Mouse (Mus musculus) cerebellum, postnatal 4 days (tissue): ENCODE data around the gene Disp1.

Experiments used
- DNase-seq, 2 experiments: peaks; one replicate each; pipeline ENCODE4 v3.0.0; 2022; ENCODE audit warnings: low spot score in 2 of 2, mixed read lengths in 1 of 2

The Disp1 gene

GRCm38 (mm10) chr1:183207141-183207540, 14.2 kb downstream of the Disp1 start:
- DNase-seq, result no peak

DNA sequence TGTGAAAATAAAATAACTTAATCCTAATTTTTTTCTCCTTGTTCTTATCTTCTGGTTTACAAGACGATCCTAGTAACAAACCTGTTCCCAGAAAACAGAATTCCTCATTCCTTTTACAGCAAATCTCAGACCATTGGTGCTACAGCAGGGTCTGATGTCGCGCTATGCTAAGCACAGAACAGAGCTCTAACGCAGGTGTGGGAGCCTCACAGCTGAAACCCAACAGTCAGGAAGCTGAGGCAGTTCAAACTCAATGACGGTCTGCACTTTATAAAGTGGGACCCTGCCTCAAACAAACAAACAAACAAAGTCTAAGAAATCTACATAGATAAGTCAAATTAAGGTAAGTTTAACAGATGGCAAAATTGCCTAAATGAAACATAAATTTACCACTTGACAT, 20.4 kb downstream of the Disp1 start:
- no peak for DNase-seq

DNA sequence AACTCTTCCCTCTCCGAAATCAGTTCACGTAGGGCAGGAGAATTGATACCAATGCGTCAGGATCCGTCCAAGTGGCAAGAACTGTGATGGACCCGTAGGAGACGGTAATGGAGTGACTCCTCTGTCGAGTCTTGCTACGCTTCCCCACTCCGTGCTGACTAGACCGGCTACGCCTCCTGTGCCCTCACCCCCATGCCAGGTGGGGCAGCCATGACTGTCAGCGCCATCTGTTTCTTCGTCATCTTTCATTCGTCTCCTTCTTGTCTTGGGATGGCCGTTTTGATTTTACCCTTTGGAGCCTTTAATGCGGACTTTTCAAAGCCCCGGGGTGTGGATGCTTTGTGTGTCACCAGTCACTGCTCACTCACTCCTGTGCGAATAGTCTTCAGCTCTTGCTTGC, 26.6 kb downstream of the Disp1 start:
- no peak for DNase-seq

GRCm38 (mm10) chr1:183194151-183194550, 27.2 kb downstream of the Disp1 start:
- no peak for DNase-seq

- no peak for DNase-seq
Observed at GRCm38 (mm10) chr1:183191398-183191797, 29.9 kb downstream of the Disp1 start.

DNA sequence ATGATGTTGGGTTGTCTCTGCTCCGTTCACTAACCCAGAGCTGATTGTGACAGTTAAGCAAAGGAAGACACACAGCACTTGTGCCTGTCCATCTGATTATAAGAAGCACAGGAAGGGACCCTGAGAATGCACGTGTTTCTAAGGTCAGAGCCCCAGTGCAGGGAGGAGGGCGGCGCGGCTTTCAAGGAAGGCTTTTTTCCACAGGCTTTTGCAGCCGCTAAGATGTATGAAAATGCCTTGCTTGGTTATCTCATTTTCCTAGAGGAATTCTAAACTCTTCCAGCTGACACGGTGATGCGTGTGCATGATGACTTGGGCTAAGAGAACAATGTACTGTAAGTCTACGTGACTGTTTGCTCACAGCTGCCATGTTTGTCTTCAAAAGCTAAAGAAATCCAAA, 30.9 kb downstream of the Disp1 start:
- DNase-seq, result no peak

DNA sequence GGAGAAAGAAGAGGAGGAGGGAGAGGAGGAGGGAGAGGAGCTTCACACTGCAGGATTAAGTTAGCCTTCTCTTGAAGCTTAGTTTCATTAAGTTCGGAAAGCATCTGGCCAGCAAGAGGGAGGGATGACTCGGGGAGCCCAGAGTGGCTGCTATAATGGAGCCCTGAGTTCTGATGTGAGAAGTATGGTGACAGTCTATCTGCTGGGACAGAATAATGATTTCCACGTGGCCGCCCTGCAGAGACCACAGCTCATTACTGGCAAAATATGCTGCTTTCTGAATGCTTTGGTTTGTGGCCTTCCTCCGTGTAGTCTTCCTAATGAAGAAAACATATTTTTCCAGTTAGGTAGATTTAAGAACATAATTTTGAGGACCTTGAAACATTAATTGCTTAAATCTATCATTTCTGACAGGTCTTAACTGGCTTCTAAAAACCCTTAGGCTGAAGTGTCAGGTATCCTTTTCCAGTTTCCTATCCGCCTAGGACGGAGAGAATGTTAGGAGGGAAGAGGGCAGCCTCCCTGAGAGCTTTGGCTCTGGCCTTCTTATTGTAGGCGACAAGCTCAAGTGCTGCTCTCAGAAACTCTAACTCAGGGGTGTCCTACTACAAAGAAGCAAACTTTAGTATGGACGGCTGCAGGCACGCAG, 32.2 kb downstream of the Disp1 start:
- no peak for DNase-seq

DNA sequence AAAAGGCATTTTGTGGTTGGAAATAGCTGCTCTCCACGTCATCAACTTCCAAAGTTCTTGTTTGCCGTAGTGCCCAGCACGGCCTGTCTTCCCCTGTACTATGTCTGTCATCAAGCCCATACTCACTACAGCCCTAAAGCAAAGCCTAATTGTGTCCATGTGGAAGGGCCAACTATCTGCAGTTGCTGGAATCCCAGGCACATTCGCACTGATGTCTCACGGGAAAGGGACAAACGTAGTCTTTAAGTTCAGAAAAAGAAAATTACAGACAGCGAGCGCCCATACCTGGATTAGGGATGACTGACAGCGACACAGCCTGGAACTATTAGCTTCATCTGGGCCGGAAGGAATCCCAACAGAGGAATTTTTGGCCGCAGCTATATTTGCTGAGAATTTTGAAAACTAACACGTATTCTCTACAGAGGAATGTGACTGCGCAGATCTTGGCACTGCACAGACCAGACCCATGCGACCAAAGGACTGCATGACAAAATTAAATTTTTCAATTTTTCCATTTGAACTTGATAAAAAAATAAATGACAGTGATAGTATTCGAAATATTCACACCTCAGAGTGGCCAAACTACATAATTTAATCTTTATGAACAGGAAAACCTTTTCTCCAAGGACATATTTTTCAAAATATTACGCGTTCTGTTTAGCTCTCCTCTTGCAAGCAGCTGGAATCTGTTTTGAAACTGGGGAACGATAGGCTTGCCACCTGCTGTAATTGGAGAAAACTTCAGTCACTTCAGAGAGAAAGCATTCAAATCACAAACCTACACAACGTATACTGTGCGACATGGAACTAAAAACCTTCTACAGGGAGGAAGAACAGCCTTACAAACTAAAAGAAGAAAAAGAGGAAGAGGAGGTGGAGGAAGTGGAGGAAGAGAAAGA, 33.0 kb downstream of the Disp1 start:
- DNase-seq, result no peak

DNA sequence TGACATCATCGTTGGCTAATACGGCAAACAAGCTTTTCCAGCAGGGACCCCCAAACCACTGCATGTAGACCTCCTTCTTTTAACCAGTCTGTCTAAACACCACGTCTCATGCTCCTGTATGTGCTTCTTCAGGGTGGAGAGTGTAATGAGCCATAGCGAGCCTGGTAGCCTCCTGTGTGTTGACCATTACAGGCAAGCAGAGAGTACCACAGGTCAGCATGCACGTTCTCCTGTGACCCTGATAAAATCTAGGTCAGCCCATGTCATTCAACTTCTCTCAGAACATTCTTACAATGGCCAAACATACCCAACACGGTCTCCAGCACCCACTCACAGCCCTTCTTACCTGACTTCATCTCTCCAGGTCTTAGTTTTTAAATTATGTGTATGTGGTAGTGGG, 35.8 kb downstream of the Disp1 start:
- DNase-seq, result no peak

DNA sequence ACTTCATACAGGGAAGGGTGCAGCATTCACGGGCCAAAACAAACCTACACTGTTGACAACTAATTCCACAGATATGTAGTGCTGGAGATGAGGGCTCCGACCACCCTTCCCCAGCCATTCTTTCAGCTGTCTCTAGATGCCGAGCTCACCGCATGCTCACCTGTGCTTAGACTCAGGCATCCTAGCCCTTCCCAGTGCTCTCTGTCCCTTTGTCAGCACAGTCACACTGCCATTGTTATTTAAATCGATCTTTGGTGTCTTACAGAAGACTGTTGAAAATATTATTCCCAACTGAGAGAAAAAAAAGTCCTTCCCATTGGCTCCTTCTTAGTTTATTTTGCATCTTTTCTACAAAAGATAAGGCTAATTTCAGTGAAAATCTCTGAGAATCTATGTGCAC, 36.6 kb downstream of the Disp1 start:
- DNase-seq, result no peak

- no peak for DNase-seq
Observed at GRCm38 (mm10) chr1:183183565-183183964, 37.8 kb downstream of the Disp1 start.

DNA sequence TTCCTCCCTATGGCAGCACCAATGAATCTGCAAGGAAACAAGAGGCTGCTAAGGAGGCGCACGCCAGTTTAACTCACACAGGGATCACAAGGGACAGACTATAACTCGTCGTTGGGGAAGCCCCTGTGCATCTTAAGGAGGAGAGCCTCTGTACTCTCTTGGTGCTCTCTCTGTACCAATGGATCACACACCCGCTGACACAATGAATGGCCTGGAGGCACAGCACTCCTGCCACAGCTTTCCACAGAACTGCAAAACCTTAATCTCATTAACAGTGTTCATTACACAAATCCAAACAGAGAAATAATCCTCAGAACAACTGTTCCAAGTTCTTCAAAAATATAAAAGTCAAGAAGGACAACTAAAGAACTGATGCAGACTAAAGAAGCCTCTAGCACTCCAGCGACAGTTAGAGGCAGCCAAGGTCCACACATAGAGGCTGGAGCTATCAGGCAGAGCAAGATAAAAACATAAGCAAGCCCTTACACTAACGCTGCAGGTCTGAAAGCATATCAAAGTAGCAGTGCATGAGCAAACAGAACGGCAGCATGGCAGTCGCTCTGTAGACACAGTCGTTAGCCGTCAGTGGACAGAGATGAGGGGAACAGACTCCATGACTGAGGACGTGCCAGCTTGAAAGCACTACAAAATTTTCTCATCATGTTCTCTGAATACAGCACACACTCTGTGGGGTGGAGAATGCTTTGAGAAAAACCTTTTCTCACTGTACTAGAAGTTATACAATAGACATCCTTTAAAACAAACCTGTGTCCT, 38.5 kb downstream of the Disp1 start:
- DNase-seq, result no peak

GRCm38 (mm10) chr1:183181030-183181395, 40.3 kb downstream of the Disp1 start:
- no peak for DNase-seq

GRCm38 (mm10) chr1:183180301-183181029, 40.9 kb downstream of the Disp1 start:
- DNase-seq, result no peak

- DNase-seq, result no peak
Observed at GRCm38 (mm10) chr1:183179316-183179715, 42.0 kb downstream of the Disp1 start.

DNA sequence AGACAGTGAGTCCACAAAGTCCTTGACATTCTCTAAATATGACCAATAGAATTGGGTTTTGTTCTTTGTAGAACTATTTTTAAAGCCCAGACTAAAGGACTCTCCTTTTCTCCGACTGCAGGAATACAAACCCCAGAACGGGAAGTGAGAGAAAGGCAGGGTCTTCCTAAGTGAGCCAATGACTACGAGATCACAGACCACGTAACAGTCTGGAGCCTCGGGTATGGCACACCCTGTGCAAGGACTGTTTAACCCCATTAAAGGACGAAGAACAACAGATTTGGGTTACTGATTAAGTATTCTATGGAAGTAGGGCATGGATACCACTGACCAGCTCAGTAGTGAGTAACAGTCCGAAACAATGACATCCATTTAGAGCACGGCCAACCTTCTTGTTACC, 46.1 kb downstream of the Disp1 start:
- DNase-seq, result no peak

DNA sequence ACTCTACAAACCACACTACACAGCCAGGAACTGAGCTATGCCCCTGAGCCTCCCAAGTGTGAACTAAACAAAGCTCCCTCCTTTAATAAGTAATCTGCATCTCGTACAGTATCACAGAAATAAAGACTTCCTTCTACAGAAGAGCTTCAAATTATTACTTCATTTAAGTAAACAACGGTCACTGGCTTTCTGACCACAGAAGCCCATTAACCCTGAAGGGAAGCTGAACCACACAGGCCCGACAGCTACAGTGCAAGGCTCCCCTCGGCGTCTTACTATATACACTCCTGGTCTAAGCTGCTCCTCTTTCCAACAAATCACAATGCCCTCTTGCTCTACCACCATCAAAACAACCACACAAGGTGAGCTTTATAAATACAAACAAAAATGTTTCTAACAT, 50.2 kb downstream of the Disp1 start:
- DNase-seq, result no peak

DNA sequence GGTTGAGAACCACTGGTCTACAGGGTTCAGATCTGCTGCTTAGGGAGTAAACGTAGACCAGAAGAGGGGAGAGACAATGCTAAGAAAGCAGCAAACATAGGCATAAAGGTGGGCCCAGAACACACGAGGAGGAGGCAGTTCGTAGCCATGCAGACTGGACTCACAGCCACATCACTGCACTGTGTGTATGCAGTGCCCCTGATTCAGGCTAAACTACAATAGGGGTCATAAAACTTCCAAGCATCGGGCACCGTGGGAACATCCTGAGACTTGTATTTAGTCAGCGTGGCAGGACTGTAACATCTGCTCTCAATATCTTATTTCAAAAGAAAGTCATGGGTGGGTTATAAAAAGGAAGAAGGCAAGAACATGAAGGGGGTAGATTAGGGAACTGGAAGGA, 52.9 kb downstream of the Disp1 start:
- DNase-seq, result no peak

DNA sequence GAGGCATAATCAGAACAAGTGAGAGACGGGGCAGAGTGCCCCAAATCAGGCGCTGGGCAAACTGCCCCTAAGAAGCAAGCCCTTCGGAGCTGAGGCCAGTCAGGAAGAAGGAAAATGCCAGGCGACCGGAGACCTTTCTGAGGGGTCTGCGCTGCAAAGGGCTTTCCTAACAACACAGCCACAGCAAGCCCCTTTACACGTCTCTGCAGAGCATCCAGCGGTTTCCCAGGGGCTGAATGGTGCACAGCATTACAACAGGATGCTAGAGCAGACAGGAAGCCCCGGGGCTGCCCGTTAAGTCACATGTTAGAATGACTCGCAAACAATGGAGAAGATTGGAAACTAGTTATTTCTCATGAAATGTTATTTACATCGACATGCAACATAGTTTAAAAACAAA, 53.5 kb downstream of the Disp1 start:
- no peak for DNase-seq

DNA sequence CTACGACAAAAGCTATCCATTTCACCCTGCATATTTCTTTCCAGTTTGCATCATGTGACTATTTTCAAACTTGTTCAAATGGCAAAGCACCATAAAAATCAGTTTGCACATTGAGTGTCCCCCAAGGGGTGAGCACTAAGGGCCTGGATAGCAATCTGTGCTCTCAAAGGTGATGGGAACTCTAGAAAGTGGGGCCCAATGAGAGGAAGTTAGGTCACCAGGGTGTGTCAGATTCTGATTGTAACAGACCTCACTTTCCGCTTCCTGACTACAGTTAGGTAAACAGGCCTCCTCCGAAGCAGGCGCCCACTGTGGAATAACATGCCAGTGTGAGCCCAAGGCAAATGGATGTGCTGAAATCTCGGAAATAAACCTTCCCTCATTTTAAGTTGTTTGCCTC, 54.6 kb downstream of the Disp1 start:
- no peak for DNase-seq

GRCm38 (mm10) chr1:183164648-183165071, 56.7 kb downstream of the Disp1 start:
- no peak for DNase-seq

GRCm38 (mm10) chr1:183164190-183164580, 57.1 kb downstream of the Disp1 start:
- DNase-seq, result no peak
